Mouse (Mus musculus): ENCODE results near the gene Rpgrip1l.

DNA sequence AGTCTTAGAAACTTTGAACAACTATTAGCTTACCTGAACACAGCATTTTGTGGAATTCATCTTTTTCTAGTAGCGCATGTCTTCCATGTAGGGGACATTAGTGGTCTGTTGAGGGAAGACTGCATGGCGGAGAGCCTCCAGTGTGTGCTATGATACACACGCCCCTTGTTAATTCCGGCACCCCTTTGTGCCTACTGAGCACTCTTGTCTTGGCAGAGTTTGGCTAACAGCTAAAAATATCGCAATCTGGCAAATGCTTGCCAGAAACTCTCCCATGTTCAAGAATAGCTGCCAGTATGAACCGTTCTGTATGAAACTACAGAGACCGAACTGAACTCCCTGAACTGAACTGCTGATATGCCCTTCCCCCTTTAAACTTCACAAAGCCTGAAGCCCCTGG is 10.4 kb upstream of the Rpgrip1l start:
- TF ChIP-seq CTCF (IDR thresholded peaks at IDR 0.05; ENCODE audit: borderline replicate concordance, extremely low read depth, insufficient read depth, insufficient read length) (no peak), POLR2A (IDR thresholded peaks at IDR 0.05; ENCODE audit: borderline replicate concordance, extremely low read depth, insufficient read depth, insufficient read length, poor library complexity, severe bottlenecking) (no peak)

All from brain, embryonic 14.5 days (tissue).